ENCODE assay signal across 13 mouse cellular contexts in genomic region chr5:9086924-9087719, GRCm38 (mm10). TPM values are rescaled to one million over a fixed set of nuclear protein-coding genes. Genes with fewer than 3 reads are reported as not detected.
A peak's percentile ranks its signal among the peaks of the same experiment; 100 is the strongest.
DNase-seq lines count a peak whose midpoint lies in the region; ATAC-seq and TF ChIP-seq lines count a peak whose summit lies in the region.
"Had no signal": no experiment of that assay in that cellular context is flagged by ENCODE, and none has a peak within 500 bp of the region (broad histone marks: within the 10 kb centered on the region; RNA-seq: fewer than 3 reads in every experiment).

No protein-coding gene starts in this region.

- H3K27ac ChIP-seq in CH12.LX (ENCODE audit: insufficient read depth, low read depth), result peak overlapping the region; percentile 98
- peak overlapping the region; percentile 66 for H3K27ac ChIP-seq in liver, postnatal 0 days (ENCODE audit: low read depth)
- H3K27ac ChIP-seq: limb, embryonic 15.5 days; stomach, embryonic 15.5 days had no signal

- H3K4me2 ChIP-seq in CH12.LX (ENCODE audit: insufficient read depth, low read depth, poor library complexity, severe bottlenecking), result peak overlapping the region; percentile 40; the same call in 1 of the 2 replicates
- H3K4me2 ChIP-seq in liver, postnatal 0 days (ENCODE audit: low read depth, low read length), result no peak overlapping the region
- H3K4me2 ChIP-seq: limb, embryonic 15.5 days; stomach, embryonic 15.5 days had no signal

- TF ChIP-seq POLR2A in CH12.LX (IDR thresholded peaks at IDR 0.05; ENCODE audit: low read depth, low read length), result no peak; the same call in none of the 2 replicates

- H3K9ac ChIP-seq in CH12.LX (ENCODE audit: insufficient read depth, low read depth), result peak overlapping the region; percentile 67
- H3K9ac ChIP-seq in liver, postnatal 0 days (replicated peaks), result no peak overlapping the region
- H3K9ac ChIP-seq: forebrain, postnatal 0 days; limb, embryonic 15.5 days; stomach, embryonic 15.5 days had no signal

- no peaks in the 10 kb centered on the region for H3K27me3 ChIP-seq in CH12.LX (replicated peaks)
- H3K27me3 ChIP-seq in liver, postnatal 0 days (ENCODE audit: insufficient read depth, low read length), result no peaks in the 10 kb centered on the region
- H3K27me3 ChIP-seq: limb, embryonic 15.5 days; stomach, embryonic 15.5 days had no signal

- dilution Hi-C loops in CH12.LX (cut with MboI; ENCODE audit: extremely low pct_ligation_motif_present, extremely low pct_unique_long_range_greater_than_20kb, low sequenced_read_pairs), result no loop called here

- peak; percentile 69 for ATAC-seq in liver, postnatal 0 days
- ATAC-seq: forebrain, postnatal 0 days; midbrain, embryonic 16.5 days had no signal

- peaks cover 45 to 83% of the 10 kb centered on the region in 2 experiments for H3K4me1 ChIP-seq in CH12.LX (ENCODE audit: control insufficient read depth in 1 of 2, insufficient read depth in 2 of 2)
- H3K4me1 ChIP-seq in liver, postnatal 0 days (ENCODE audit: insufficient read depth), result no peaks in the 10 kb centered on the region; the same call in 1 of the 2 replicates
- H3K4me1 ChIP-seq: limb, embryonic 15.5 days; stomach, embryonic 15.5 days had no signal

- 0 out of 2 replicates have a peak, but pooled peaks have one; percentile 10 for TF ChIP-seq EP300 in CH12.LX (IDR thresholded peaks at IDR 0.05; ENCODE audit: low read length)
- 0 out of 2 replicates have a peak, but pooled peaks have one; percentile 28 for TF ChIP-seq EP300 in liver, postnatal 0 days (IDR thresholded peaks at IDR 0.05; ENCODE audit: low read depth)

- H3K4me3 ChIP-seq in CH12.LX (replicated peaks in 1 of 3; ENCODE audit: low read depth in 2 of 3, low read length in 2 of 3, poor library complexity in 1 of 3), result peak overlapping the region in 1 of 3 experiments; percentile 38
- no peak overlapping the region for H3K4me3 ChIP-seq in liver, postnatal 0 days (ENCODE audit: low read depth, low read length)
- H3K4me3 ChIP-seq: limb, embryonic 15.5 days; stomach, embryonic 15.5 days had no signal

- no peaks in the 10 kb centered on the region for H3K9me3 ChIP-seq in CH12.LX (replicated peaks; ENCODE audit: low read length)
- no peaks in the 10 kb centered on the region for H3K9me3 ChIP-seq in liver, postnatal 0 days (ENCODE audit: low read length)
- H3K9me3 ChIP-seq: limb, embryonic 15.5 days; stomach, embryonic 15.5 days had no signal

- H3K79me2 ChIP-seq in CH12.LX (replicated peaks; ENCODE audit: control insufficient read depth, extremely low read depth, insufficient read depth, poor library complexity, severe bottlenecking), result no peaks in the 10 kb centered on the region

- TF ChIP-seq CTCF in CH12.LX (conservative IDR thresholded peaks at IDR 0.05 in 1 of 2, IDR thresholded peaks at IDR 0.05 in 1 of 2; ENCODE audit: low read depth in 2 of 2, low read length in 2 of 2), result no peak
- TF ChIP-seq CTCF in liver, postnatal 0 days (IDR thresholded peaks at IDR 0.05; ENCODE audit: low read depth), result no peak

- no peaks in the 10 kb centered on the region for H3K36me3 ChIP-seq in CH12.LX (replicated peaks in 1 of 2; ENCODE audit: control insufficient read depth in 1 of 2, insufficient read depth in 1 of 2, low read length in 1 of 2)
- H3K36me3 ChIP-seq in liver, postnatal 0 days (replicated peaks; ENCODE audit: insufficient read depth, low read length), result no peaks in the 10 kb centered on the region
- H3K36me3 ChIP-seq: limb, embryonic 15.5 days; stomach, embryonic 15.5 days had no signal

- DNase-seq in layer of hippocampus, adult 9-11 months, result peak; percentile 17
- no peak for DNase-seq in layer of hippocampus, postnatal 25 days (ENCODE audit: extremely low spot score in 1 of 2, low spot score in 1 of 2)
- DNase-seq in 416B (ENCODE audit: low read depth) (peak; percentile 66), CH12.LX (ENCODE audit: extremely low read depth) (peak; percentile 48)
- no peak for DNase-seq in liver, postnatal 0 days
- DNase-seq in embryo, embryonic 9.5 days (ENCODE audit: extremely low spot score), result no peak
- no peak for DNase-seq in right cerebral cortex, adult 2 months (ENCODE audit: low spot score in 2 of 2)
- DNase-seq in heart, adult 18-20 months, result no peak
- DNase-seq: cerebellum, adult 11-12 months; forebrain, postnatal 0 days had no signal

- TF ChIP-seq RAD21 in CH12.LX (IDR thresholded peaks at IDR 0.05; ENCODE audit: low read depth, low read length), result no peak

- in situ Hi-C loops in CH12.LX (cut with MboI; ENCODE audit: low pct_ligation_motif_present, low pct_unique_long_range_greater_than_20kb, low sequenced_read_pairs), result no loop called here

- 24% methylated on average over 3 of the region's 3 CpGs for WGBS in liver, postnatal 0 days (ENCODE audit: insufficient replicate concordance)

TF ChIP-seq in CH12.LX, 34 proteins besides CTCF, POLR2A, EP300 and RAD21:
- TF ChIP-seq JUND (conservative IDR thresholded peaks at IDR 0.05; ENCODE audit: low read depth, low read length) (no peak), MAZ (IDR thresholded peaks at IDR 0.05; ENCODE audit: low read depth, low read length) (peak; percentile 70; the same call in 1 of the 2 replicates), JUN (IDR thresholded peaks at IDR 0.05; ENCODE audit: insufficient read depth, low read depth, low read length) (no peak), POLR2AphosphoS2 (IDR thresholded peaks at IDR 0.05; ENCODE audit: low read depth, low read length) (no peak), IRF4 (IDR thresholded peaks at IDR 0.05; ENCODE audit: low read depth, low read length) (peak; percentile 17; the same call in 1 of the 2 replicates), CHD2 (IDR thresholded peaks at IDR 0.05; ENCODE audit: low read length) (no peak), TBP (conservative IDR thresholded peaks at IDR 0.05; ENCODE audit: low read depth, low read length) (0 out of 2 replicates have a peak, but pooled peaks have one; percentile 14), ELF1 (IDR thresholded peaks at IDR 0.05; ENCODE audit: low read depth, low read length) (0 out of 2 replicates have a peak, but pooled peaks have one; percentile 2), MEF2A (IDR thresholded peaks at IDR 0.05; ENCODE audit: borderline replicate concordance, low read depth, low read length) (peak; percentile 90; the same call in 1 of the 2 replicates)

RNA-seq across cellular contexts. Expression of gene Tmem243, which starts 13.3 kb away (rescaled TPM):
- total RNA-seq in layer of hippocampus, postnatal 25 days (2021), result 10 to 100 TPM in 1 of 2 experiments, 1 to 10 TPM in 1; 8.8 to 10.2 TPM
- total RNA-seq in CH12.LX (2012; rRNA removed), result 56.2 and 74.7 TPM in 2 replicates
- 102 and 107 TPM in 2 replicates for total RNA-seq in CH12.LX (2014; rRNA removed)
- 70.6 and 87.0 TPM in 2 replicates for polyA plus RNA-seq in CH12.LX (2012; ENCODE audit: insufficient read length, low read depth)
- 50.9 and 56.7 TPM in 2 replicates for polyA plus RNA-seq in liver, postnatal 0 days (2015; fragmentation: Nextera tagmentation; extraction: Ambion mirVana)
- total RNA-seq in heart, adult 18-20 months (2021), result 10 to 100 TPM; 10.0 to 12.3 TPM

Comparison
In these comparisons a context has a peak if more than half of its experiments do, and no peak if none do; other contexts are left out.
1. DNase-seq: peak in layer of hippocampus, adult 9-11 months (single experiment), 416B (single experiment) and CH12.LX (single experiment); none in layer of hippocampus, postnatal 25 days (0 of 2), liver, postnatal 0 days (single experiment), embryo, embryonic 9.5 days (single experiment), right cerebral cortex, adult 2 months (0 of 2) and heart, adult 18-20 months (0 of 2).
2. RNA of gene Tmem243, which starts 13.3 kb away (total RNA-seq): 56.2 to 107 TPM in CH12.LX; 10.0 to 12.3 TPM in heart, adult 18-20 months and 8.8 to 10.2 TPM in layer of hippocampus, postnatal 25 days; every median in the first group is over 4 times any median in the second.